35 mouse cellular contexts compared by ENCODE assay signal in the genomic region with DNA sequence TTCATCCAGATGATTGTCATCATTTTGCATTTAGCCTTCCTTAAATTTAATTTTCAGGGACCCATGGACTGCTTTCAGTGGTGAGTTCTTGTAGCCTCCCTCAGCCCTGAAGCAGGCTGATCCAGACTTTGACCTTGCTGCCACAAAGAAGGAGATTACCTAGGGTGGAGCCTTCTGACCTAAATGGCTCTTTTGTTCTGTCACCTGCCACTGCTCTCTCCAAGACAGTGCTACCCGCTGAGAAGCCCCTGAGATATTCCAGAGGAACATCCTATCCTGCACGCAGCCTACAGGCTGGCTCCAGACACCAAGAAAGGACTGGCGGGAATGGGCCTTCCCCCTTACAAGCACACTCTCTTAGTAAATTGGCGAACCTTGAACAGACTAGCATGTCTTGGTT. TPM values are rescaled to one million over a fixed set of nuclear protein-coding genes. Genes with fewer than 3 reads are reported as not detected.
DNase-seq lines count a peak whose midpoint lies in the region; ATAC-seq and TF ChIP-seq lines count a peak whose summit lies in the region.
"Had no signal": no experiment of that assay in that cellular context is flagged by ENCODE, and none has a peak within 500 bp of the region (broad histone marks: within the 10 kb centered on the region; RNA-seq: fewer than 3 reads in every experiment).

No protein-coding gene starts in this region.

- no peaks in the 10 kb centered on the region for H3K9me3 ChIP-seq in ES-E14 (ENCODE audit: control insufficient read depth, insufficient read depth, low read depth, low read length)
- H3K9me3 ChIP-seq in intestine, postnatal 0 days (ENCODE audit: control insufficient read depth), result no peaks in the 10 kb centered on the region
- H3K9me3 ChIP-seq: forebrain, embryonic 10.5 days; forebrain, embryonic 13.5 days; heart, embryonic 10.5 days; heart, embryonic 13.5 days had no signal

- peak overlapping the region; percentile 40 for H3K4me2 ChIP-seq in intestine, postnatal 0 days (replicated peaks; ENCODE audit: low read depth)
- H3K4me2 ChIP-seq: forebrain, embryonic 13.5 days; heart, embryonic 13.5 days; hindbrain, embryonic 14.5 days had no signal

- 64% methylated on average over 4 of the region's 4 CpGs for WGBS in kidney, adult 2 months
- WGBS in intestine, postnatal 0 days, result 45% methylated on average over 4 of the region's 4 CpGs

- in situ Hi-C loops in ES-E14 (cut with MboI; ENCODE audit: low sequenced_read_pairs in 2 of 2, unreplicated experiment in 2 of 2), result no loop called here

- TF ChIP-seq POLR2A in kidney, adult 2 months (IDR thresholded peaks at IDR 0.05; ENCODE audit: low read depth, low read length), result no peak

- no peaks in the 10 kb centered on the region for H3K36me3 ChIP-seq in kidney, adult 2 months (ENCODE audit: control insufficient read depth, insufficient read depth, low read length)
- no peaks in the 10 kb centered on the region for H3K36me3 ChIP-seq in ES-E14 (ENCODE audit: control insufficient read depth, insufficient read depth, low read length, poor library complexity, severe bottlenecking)
- H3K36me3 ChIP-seq in intestine, postnatal 0 days (ENCODE audit: control insufficient read depth, insufficient read depth), result no peaks in the 10 kb centered on the region
- H3K36me3 ChIP-seq: forebrain, embryonic 10.5 days; heart, embryonic 10.5 days; heart, embryonic 13.5 days had no signal

- H3K4me3 ChIP-seq in kidney, adult 2 months (ENCODE audit: insufficient read depth, low read depth, low read length), result no peak overlapping the region
- no peak overlapping the region for H3K4me3 ChIP-seq in ES-E14 (ENCODE audit: insufficient read depth in 1 of 2, low read depth in 1 of 2, low read length in 2 of 2, poor library complexity in 1 of 2, severe bottlenecking in 1 of 2)
- H3K4me3 ChIP-seq in intestine, postnatal 0 days (ENCODE audit: low read depth, low read length), result no peak overlapping the region
- H3K4me3 ChIP-seq: forebrain, embryonic 10.5 days; forebrain, embryonic 13.5 days; heart, adult 2 months; heart, embryonic 10.5 days; heart, embryonic 13.5 days had no signal

- H3K27me3 ChIP-seq in kidney, adult 2 months (replicated peaks; ENCODE audit: control insufficient read depth, insufficient read depth, low read length), result no peaks in the 10 kb centered on the region
- H3K27me3 ChIP-seq in intestine, postnatal 0 days (replicated peaks; ENCODE audit: control insufficient read depth, insufficient read depth, low read length), result no peaks in the 10 kb centered on the region
- H3K27me3 ChIP-seq: forebrain, embryonic 13.5 days; heart, embryonic 13.5 days had no signal

- peak; percentile 61 for ATAC-seq in intestine, postnatal 0 days
- ATAC-seq: activated CD4-positive, CD25-positive, alpha-beta regulatory T cell, adult 4 months; forebrain, embryonic 13.5 days; forebrain, embryonic 16.5 days; hindbrain, postnatal 0 days; inflammation-experienced regulatory T-cells, adult 6 months had no signal

- no peak for DNase-seq in kidney, adult 2 months
- no peak for DNase-seq in kidney, postnatal 14 days
- DNase-seq in ES-E14 (ENCODE audit: low read depth, low spot score) (peak; percentile 42), ZHBTc4 (ENCODE audit: low read depth, low spot score) (peak; percentile 93)
- no peak for DNase-seq in cerebellum, adult 11-12 months
- DNase-seq in thymus, postnatal 14 days, result no peak
- DNase-seq in adrenal gland, postnatal 14 days, result no peak
- DNase-seq: adrenal gland, adult 8-10 months; adrenal gland, postnatal 36 days; cerebellum, adult 2 months; cerebellum, adult 9-11 months; cerebellum, postnatal 25 days; embryo, embryonic 11 days; gastrocnemius, postnatal 10 days; gastrocnemius, postnatal 36 days; heart, adult 2 months; heart, postnatal 14 days; heart, postnatal 4 days had no signal

- TF ChIP-seq CTCF in kidney, adult 2 months (conservative IDR thresholded peaks at IDR 0.05; ENCODE audit: insufficient read depth, insufficient read length, low read depth, low read length), result no peak
- TF ChIP-seq CTCF in intestine, postnatal 0 days (IDR thresholded peaks at IDR 0.05; ENCODE audit: low read depth), result no peak

- H3K27ac ChIP-seq in kidney, adult 2 months (ENCODE audit: insufficient read depth, low read depth, low read length), result 0 out of 2 replicates have a peak overlapping the region, but pooled peaks have one; percentile 5
- peak overlapping the region; percentile 58 for H3K27ac ChIP-seq in ES-E14 (ENCODE audit: insufficient read depth, low read depth, low read length, poor library complexity, severe bottlenecking)
- H3K27ac ChIP-seq in intestine, postnatal 0 days (ENCODE audit: low read depth, low read length), result no peak overlapping the region
- H3K27ac ChIP-seq: forebrain, embryonic 10.5 days; forebrain, embryonic 13.5 days; heart, adult 2 months; heart, embryonic 10.5 days; heart, embryonic 13.5 days; hindbrain, embryonic 14.5 days; hindbrain, postnatal 0 days had no signal

- peaks cover 13% of the 10 kb centered on the region; the same call in 1 of the 2 replicates for H3K4me1 ChIP-seq in kidney, adult 2 months (ENCODE audit: control insufficient read depth, insufficient read depth, low read length)
- H3K4me1 ChIP-seq in ES-E14 (ENCODE audit: control insufficient read depth in 2 of 2, insufficient read depth in 2 of 2, low read length in 2 of 2, poor library complexity in 1 of 2), result peaks cover 0 to 1% of the 10 kb centered on the region in 2 experiments; a peak in 1 of 4 replicates
- no peaks in the 10 kb centered on the region for H3K4me1 ChIP-seq in intestine, postnatal 0 days (replicated peaks; ENCODE audit: control insufficient read depth, insufficient read depth, low read length)
- H3K4me1 ChIP-seq: forebrain, embryonic 10.5 days; forebrain, embryonic 13.5 days; heart, embryonic 10.5 days; heart, embryonic 13.5 days had no signal

- H3K9ac ChIP-seq in ES-E14 (ENCODE audit: insufficient read depth, low read depth, low read length, poor library complexity, severe bottlenecking), result no peak overlapping the region
- H3K9ac ChIP-seq in intestine, postnatal 0 days (ENCODE audit: low read depth, low read length), result no peak overlapping the region
- H3K9ac ChIP-seq: forebrain, embryonic 13.5 days; heart, embryonic 13.5 days; hindbrain, embryonic 14.5 days had no signal

TF ChIP-seq in ES-E14, 5 proteins besides CTCF, POLR2A, EP300 and RAD21:
- no peak for TF ChIP-seq ZC3H11A (IDR thresholded peaks at IDR 0.05; ENCODE audit: borderline replicate concordance, low read depth, low read length)

RNA-seq across cellular contexts. Expression of a gene that starts 10.0 kb away (rescaled TPM):
- polyA plus RNA-seq in kidney, adult 2 months (2012; rRNA removed), result 48.8 and 50.3 TPM in 2 replicates
- 0.11 and 0.27 TPM in 2 replicates for total RNA-seq in ES-E14 (2012; rRNA removed)
- polyA plus RNA-seq in intestine, postnatal 0 days (2015; fragmentation: Nextera tagmentation; extraction: Ambion mirVana), result 1.4 and 1.5 TPM in 2 replicates
- 0.15 and 2.4 TPM in 2 replicates for total RNA-seq in adrenal gland, postnatal 14 days (2021)
- total RNA-seq: gastrocnemius, adult 18-20 months; gastrocnemius, postnatal 10 days; gastrocnemius, postnatal 36 days; granulocyte monocyte progenitor cell, adult 5-6 weeks; heart, adult 2 months; heart, postnatal 14 days; heart, postnatal 4 days; hindbrain, postnatal 0 days had no signal
- polyA plus RNA-seq: activated CD4-positive, CD25-positive, alpha-beta regulatory T cell, adult 4 months; embryonic facial prominence, embryonic 11.5 days; embryonic facial prominence, embryonic 14.5 days; forebrain, embryonic 10.5 days; forebrain, embryonic 16.5 days; heart, adult 2 months; heart, embryonic 16.5 days; hindbrain, embryonic 14.5 days; hindbrain, postnatal 0 days; inflammation-experienced regulatory T-cells, adult 6 months had no signal

RNA-seq across cellular contexts. Expression of a gene that starts 28.6 kb away (rescaled TPM):
- 84.3 and 89.2 TPM in 2 replicates for polyA plus RNA-seq in kidney, adult 2 months (2012; rRNA removed)
- total RNA-seq in ES-E14 (2012; rRNA removed), result not detected in 2 replicates
- polyA plus RNA-seq in intestine, postnatal 0 days (2015; fragmentation: Nextera tagmentation; extraction: Ambion mirVana), result 52.9 and 53.2 TPM in 2 replicates
- 1.1 and 33.0 TPM in 2 replicates for total RNA-seq in adrenal gland, postnatal 14 days (2021)
- total RNA-seq: adrenal gland, adult 8-10 months; adrenal gland, postnatal 36 days; gastrocnemius, adult 18-20 months; gastrocnemius, postnatal 10 days; gastrocnemius, postnatal 36 days; granulocyte monocyte progenitor cell, adult 5-6 weeks; heart, adult 2 months; heart, postnatal 14 days; heart, postnatal 4 days; hindbrain, postnatal 0 days had no signal
- polyA plus RNA-seq: cerebellum, adult 2 months; cortical plate, adult 2 months; embryonic facial prominence, embryonic 11.5 days; embryonic facial prominence, embryonic 14.5 days; forebrain, embryonic 10.5 days; heart, adult 2 months; heart, embryonic 13.5 days; hindbrain, embryonic 11.5 days had no signal

Comparison
In these comparisons a context has a peak if more than half of its experiments do, and no peak if none do; other contexts are left out.
1. DNase-seq: peak in ES-E14 (single experiment) and ZHBTc4 (single experiment); none in kidney, adult 2 months (single experiment), kidney, postnatal 14 days (single experiment), cerebellum, adult 11-12 months (single experiment), thymus, postnatal 14 days (single experiment) and adrenal gland, postnatal 14 days (single experiment).